Mouse (Mus musculus): ENCODE measurements around the gene Prkcd. TPM values are rescaled to one million over a fixed set of nuclear protein-coding genes. Genes with fewer than 3 reads are reported as not detected.

Gene Prkcd
- total RNA-seq, 2 experiments from 2014 or later, result 28.6 to 30.9 TPM

Small RNAs within 50 kb of the gene (microRNA-seq; reads per million reads assigned to microRNA genes)
- gene Mir3076, result 6.9 to 8.0 reads per million in 2 experiments

Other genes with a start within 250 kb of the Prkcd start
- gene Dcp1a, start 146.7 kb downstream of the Prkcd start, total RNA-seq (2021), result 10 to 100 TPM; 19.2 to 20.0 TPM
- 10 to 100 TPM in 1 of 2 experiments, 1 to 10 TPM in 1; 9.6 to 12.5 TPM for gene Cacna1d, start 134.8 kb downstream of the Prkcd start, total RNA-seq (2021)
- 10 to 100 TPM; 67.9 to 69.2 TPM for gene Tkt, start 77.9 kb downstream of the Prkcd start, total RNA-seq (2021)
- gene Rft1, start 28.1 kb upstream of the Prkcd start, total RNA-seq (2021), result 10 to 100 TPM in 1 of 2 experiments, 1 to 10 TPM in 1; 9.6 to 10.5 TPM
- gene Sfmbt1, start 88.6 kb upstream of the Prkcd start, total RNA-seq (2021), result 10 to 100 TPM; 20.4 to 20.7 TPM
- gene Tmem110, start 199.4 kb upstream of the Prkcd start, total RNA-seq (2021), result 10 to 100 TPM; 14.4 to 14.7 TPM

All from heart, postnatal 4 days (tissue).